Mouse (Mus musculus) monocyte, adult 5-6 weeks (primary cell): ENCODE results near the gene Dab1. TPM values are rescaled to one million over a fixed set of nuclear protein-coding genes. Genes with fewer than 3 reads are reported as not detected.

Experiments used
- ATAC-seq: fragments of 153-309, 156-312 bp; replicated peaks from 2 replicates; pipeline ENCODE4 v1.8.0; 2017; ENCODE audit warnings: mild to moderate bottlenecking; ENCODE audit not compliant: low TSS enrichment, insufficient number of reproducible peaks, severe bottlenecking, poor library complexity, low FRiP score
- total RNA-seq: library from RNA; stranded (forward); fragments of 200-1000, 200-491, 200-594 nt; gene quantifications from 3 replicates; pipeline ENCODE4 v1.2.3, GENCODE M21; 2017

Gene Dab1
- total RNA-seq, 1 experiment from 2014 or later: not detected

DNA sequence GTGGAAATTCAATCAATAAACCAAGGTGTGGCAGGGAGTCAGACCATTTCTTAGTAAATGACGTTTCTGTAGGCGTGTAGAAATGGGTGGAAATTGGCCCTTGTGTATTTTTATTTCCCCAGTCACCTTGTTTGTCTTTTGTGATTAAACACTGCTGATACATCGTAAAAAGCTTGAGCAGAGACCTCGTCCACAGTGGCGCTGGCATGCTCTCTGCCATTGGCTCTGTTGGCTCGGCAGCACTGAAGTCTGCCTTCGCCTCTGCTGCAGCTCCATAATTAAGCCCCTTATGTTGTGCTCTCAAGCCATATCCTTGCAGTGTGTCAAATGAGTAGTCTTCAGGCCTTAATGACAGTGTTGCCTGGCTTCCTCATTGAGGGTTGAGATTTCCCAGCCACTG lies 765.5 kb downstream of the Dab1 start:
- ATAC-seq: no peak

DNA sequence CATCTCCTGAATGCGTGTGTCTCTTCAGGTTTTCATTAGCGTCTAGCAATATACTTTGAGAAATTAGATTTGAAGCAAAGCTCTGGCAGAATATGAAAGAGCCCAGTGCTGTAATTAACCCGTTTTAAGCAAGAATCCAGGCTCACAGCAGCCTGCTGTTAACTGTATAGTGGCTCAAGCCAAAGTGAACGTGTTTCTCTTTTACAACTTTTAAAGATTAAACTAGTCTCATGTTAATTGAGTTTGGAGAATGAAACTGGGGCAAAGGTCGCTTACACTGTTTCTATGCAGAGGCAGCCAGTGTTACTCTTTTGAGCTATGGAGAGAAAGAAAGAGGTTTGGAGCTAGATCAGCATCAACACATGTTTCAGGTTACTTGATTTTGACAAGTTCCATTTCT lies 766.1 kb downstream of the Dab1 start:
- no peak for ATAC-seq

DNA sequence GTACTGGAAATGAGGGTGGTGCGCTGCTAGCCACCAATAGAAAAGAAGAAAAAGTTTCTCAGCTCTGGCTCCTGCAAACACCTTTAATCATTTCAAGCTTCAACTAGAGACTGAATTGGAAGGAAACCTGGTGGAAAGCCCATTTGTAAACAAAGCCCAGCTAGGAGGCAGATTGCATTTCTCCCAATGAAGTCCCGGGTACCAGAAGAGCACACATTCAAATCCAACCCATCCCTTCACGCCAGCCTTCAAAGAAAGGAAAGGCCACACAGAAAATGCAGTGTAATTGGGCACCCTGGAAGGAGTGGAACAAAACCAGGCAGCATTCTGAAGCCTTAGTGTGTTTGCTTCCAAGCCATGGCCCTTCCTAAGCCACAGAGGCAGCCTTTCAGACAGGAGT lies 776.4 kb downstream of the Dab1 start:
- ATAC-seq: no peak

DNA sequence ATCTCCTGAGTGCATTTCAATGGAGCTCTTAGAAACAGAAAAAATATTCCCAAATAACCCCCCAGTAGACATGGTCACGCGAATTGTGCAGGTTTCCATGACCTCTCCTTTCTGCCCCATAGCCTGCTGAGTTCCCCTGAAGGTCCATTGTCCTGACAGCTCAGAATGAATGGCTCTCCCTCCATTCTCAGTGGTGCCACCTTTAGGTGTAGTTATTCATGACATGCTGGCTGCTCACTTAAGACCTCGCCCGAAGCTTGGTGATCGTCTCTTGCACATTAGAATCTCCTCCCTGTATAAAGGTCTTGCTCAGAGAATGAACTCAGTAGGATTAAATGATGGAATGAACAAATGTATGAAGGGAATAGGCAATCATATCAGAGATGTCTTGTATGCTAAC lies 776.9 kb downstream of the Dab1 start:
- ATAC-seq: no peak

DNA sequence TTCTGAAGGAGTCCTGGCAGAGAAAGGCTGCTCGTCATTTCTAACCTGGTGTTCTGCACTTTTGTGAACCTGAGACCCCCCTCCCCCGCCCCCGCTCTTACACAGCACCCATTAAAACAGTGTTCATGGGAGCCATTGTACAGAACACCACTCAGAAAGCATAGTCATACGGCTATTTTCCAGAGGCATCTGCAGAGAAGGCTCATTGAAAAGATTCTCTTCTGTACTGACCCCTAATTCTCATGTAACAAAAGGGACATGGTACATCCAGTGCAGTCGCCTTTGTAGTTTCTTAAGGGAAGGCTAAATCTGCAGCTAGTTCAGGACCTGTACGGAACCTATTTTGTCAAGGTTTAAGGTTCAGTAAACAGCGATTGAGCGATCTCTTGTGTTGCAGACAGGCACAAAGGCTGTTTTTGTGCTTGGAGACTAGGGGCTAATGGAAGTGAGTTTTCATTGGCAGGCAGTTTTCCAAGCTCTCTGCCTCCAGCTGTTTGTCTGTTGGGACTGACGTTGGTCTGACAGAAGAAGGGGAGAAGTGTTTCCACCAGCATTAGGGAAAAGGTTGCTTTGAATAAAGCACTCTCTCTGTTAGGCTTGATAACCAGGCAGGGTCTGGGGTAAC lies 780.1 kb downstream of the Dab1 start:
- ATAC-seq: no peak

DNA sequence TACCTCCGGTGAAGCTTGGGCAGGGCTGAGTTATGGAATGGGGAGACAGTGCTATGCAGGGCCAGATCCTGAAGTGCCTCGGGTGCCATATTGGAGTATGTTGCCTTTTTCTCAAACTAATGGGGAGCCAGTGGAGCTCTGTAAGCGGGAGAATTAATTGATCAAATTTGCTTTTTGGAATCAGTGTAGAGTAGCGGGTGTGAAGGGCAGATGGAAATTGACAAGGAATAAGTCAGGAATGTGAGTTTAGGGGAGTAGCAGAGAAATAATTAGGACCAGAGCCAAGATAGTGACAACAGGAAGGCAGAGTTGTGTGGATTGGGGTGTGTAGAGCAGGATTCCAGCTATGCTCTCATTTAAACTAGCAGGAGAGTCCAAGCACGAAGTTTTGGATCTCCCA lies 784.9 kb downstream of the Dab1 start:
- no peak for ATAC-seq

DNA sequence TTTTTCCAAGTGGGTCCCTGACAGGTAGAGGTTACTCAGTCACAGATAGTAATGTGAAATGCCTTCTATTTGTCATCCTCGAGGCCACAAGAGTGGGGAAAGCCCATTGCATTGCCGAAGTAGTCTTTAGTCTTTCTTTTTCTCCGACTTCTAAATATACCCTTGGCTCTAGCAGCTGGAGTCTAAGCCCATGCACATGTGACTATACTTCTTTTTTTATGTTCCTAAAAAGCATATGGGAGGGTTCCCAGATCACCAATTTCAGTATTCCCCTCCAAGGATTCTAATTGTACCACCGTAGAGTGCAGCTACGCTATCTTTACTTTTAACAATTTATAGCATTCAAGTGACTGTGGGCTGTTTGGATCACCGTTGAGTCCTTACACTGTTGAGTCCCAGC lies 791.8 kb downstream of the Dab1 start:
- ATAC-seq: no peak

DNA sequence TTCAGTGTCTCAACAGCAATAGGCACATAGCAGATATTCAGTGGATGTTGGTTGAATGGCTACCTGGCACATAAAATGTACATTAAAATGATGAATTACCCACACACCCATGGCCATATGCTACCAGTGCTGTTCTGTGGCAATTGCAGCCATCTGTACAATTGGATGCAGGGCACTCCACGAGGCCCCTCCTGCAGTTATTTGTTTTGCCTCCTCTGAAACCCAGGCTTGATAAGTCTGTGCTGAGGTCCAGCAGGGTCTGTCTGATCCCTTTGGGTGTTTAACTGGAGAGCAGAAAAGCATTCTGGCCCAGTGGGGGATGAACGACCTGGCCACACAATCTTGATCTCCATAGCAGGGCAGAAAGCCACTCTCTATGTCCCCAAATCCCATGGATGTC lies 796.3 kb downstream of the Dab1 start:
- ATAC-seq: no peak

DNA sequence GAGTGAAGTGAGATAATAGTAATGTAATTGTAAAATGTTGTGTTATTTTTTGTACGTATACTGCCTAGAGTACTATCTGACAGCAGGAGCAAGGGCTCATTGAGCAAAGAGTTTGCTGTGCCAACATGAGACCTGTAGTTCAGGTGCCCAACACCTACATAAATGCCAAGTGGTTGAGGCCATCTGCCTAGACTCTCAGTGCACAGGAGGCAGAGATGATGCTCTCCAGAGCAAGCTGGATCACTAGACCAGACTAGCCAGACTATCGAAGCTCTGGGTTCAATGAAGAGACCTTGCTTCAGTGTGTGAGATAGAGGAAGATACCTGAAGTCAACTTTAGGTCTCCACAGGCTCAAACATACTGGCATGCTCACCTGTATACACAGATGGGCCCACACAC lies 799.2 kb downstream of the Dab1 start:
- no peak for ATAC-seq

DNA sequence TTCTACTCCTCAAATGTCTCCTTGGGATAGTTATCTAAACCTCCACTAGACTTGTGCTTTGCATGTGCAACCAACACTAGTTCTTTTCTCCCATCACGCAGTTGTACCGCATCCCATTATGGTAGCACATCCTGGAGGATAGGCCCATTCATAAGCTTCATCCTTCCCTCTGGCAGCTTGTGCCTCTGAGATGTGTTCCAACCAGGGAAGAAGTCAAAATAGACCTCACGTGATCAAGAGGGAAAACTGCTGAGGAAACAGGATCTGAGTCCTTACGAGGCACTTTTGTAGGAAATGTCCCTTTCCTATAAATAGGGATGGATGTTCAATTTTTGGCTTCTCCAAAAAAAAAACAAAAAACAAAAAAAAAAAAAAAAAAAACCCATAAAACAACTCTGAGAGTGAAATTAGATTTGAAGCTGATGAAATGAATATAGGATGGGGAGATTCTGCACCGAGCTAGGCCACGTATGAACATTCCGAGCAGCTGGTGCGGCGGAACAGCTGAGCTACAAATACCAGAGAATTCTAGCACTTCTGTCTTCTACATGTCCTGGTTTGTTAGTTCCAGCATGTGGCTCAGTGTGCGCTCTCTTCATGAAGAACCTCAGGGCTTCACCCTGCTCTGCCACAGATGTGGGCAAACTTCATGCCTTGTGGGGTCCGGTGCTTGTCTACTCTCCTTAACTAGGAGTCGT lies 802.0 kb downstream of the Dab1 start:
- no peak for ATAC-seq

DNA sequence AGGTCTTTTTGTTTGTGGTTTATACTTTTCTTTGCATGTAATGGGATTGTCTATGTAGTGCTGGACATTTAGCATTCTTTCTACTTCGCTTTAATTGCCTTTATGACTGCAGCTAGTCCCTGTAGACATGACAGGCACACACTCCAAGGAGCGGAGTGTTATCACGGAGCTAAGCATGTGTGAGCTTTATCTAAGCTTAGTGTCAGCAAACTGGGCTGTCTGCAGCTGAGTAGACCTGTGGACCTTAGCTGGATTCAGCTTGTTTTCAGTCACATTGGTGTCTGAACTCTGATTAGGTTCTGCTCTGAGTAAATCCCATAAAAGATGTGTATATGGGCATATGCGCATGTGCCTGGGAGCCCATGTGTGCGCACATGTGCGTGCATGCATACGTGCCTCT lies 810.0 kb downstream of the Dab1 start:
- no peak for ATAC-seq

DNA sequence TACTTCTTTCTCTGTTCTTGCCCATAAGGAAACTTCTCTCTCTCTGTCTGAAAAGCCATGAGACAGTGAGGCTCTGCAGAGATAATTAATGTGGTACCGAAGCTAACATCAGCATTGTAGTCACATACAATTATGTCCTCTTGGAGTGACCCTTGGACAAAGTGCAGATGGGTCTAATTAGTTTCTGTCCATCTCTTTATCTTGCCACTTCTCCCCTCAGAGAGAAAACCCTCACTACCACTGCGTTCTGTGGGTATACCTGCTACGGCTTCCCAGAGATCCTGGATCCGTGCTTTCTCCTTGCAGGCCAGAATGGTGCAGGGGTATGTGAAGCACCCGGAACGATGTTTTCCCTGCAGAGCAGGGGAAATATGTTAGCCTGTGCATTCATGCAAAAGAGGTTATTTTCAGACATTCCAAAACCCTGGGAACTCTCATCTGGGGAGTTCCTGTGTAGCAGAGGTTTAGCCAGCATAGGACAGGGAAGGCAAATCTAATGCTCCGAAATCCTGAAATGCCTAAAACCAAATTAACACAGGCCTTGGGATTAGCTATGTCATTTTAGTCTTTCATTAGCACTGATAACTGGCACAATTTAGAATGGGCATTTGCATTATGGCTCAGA lies 812.2 kb downstream of the Dab1 start:
- ATAC-seq: no peak

DNA sequence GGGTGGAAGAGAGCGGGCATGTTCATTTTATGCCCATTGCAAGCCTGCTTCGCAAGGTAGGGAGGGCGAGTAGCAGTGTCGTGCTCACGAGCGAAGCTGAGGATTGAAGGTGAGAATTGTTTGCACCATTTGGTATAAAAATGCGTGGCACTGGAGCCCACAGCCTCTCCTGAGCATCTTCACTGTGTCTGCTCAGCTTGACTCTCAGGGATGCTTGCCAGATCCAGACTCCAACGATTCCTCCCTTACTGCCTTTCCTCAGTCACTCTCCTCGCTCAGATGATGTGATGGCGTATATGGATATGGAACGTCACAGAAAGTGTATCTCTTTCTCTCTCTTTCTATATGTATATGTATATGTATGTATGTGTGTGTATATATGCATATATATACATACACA lies 813.0 kb downstream of the Dab1 start:
- no peak for ATAC-seq

DNA sequence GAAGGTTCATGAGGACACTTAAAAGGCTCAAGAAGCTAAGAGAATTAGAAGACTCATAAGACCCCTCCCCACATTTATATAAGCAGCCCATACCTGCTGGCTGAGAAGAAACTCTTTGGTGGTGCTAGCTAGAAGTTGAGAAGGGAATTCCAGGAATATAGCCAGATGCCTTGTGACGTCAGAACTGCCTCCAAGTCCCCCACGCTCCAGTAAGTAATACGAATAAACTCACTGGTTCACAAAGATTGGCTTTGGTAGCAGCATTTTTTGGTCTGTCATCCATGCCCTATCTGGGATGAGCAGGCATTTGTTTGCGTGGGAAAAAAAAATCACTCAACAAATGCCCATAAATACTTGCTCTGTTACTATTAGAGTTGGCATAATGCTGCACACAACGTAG lies 816.6 kb downstream of the Dab1 start:
- ATAC-seq: no peak

DNA sequence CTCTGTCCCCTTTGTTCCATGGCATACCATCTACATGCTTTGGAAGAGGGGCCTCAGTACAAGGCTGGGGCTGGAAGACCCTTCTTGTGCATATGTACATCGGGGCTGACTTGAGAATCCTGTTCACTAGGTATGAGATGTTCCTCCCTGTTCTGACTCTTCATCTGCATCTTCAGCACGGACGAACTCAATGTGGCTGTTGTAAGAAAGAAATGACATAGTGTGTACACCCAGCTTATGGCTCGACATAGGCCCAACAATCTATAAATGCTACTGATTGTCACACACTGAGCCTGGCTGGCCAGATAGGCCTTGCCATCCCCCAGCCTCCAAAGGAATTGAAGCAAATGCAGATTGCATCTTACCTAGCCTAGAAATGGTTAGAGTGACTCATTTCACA lies 817.3 kb downstream of the Dab1 start:
- no peak for ATAC-seq

DNA sequence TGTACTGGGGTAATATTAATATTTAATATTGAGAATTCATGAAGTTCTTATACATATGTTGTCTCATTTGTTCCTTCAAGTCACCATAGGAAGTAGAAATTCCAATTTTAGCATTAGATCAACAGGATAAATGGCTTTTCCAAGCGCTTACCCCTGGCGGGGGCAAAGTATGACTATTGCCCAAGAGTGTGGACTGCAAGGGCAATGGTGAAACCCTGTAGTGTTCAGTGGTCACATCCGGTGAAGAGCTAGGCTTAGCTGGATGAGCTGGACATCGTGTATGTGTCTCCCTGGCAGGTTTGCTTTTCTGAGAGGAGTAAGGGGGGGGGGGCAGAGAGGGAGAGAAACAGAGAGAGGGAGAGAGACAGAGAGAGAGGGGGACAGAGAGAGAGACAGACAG lies 819.6 kb downstream of the Dab1 start:
- no peak for ATAC-seq

DNA sequence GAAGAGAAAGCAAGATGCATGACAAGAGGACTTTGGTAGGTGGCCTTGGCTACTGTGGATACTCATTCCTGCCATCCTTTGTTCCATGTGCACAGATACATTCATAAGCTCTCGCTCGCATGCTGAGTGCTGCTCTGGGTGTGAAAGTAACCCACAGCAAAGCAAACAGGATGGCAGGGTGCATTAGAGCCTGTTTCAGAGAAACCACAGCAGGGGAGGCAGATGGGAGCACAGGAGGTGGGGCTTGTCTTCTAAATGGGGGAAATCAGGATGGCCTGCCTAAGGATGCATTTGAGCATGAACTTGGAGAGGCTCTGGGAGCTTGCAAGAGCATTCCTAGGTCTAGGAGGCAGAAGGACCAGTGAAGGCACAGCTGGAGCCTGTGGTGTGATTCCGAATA lies 820.5 kb downstream of the Dab1 start:
- ATAC-seq: no peak

DNA sequence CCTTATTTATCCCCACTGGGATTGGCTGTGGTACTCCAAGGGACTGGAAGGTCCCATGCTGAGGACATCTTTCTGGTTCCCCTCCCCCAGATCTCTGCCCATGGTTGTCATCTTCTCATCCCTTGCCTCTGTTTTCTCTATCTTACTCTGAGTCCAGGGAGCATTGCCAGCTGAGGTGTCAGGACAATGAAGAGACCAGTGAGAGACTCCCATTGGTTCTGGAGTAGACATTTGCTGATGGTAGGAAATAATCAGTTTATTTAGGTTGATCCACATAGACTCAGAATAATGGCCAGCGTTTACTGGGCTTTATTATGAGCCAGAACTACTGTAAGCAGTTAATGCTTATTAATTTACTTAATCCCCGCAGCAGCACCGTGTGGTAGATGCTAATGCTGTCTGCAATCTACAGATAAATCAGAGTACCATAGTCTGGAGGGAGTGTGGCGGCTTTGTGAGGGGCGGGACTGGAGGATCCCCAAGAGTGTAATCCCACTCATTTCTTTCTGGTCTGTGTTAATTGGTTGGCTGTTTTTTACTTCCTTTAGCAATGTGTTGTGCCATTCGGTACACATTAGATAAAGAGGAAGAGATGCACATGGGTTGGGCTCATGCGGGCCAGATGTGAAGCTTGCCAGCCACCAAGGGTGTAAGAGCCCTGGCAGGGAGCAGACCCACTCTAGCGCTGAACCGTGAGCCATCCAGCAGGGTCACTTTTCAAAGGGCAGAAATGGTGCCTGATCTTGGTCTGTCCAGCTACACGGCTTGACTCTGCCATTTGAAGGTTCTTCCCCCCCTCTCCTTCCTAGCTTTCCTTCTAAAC lies 824.0 kb downstream of the Dab1 start:
- ATAC-seq: no peak

DNA sequence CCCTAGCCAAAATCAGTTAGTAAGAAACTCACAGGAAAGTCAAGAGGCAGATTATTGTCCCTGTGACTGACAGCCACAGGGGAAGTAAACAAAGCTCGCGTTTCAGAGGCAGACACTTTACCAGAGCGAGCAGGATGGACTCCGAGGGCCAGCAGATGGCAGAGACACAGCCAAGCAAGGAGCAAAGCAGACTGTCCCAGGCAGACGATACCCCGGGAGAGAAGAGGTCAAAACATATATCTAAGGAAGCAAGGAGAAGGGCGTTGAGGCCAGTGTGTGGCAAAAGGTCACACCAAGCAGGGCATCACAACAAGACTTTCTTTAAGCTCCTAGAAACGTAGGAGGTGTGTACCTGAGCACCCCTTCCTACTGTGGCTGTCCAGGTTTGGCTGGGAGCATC lies 824.6 kb downstream of the Dab1 start:
- no peak for ATAC-seq

DNA sequence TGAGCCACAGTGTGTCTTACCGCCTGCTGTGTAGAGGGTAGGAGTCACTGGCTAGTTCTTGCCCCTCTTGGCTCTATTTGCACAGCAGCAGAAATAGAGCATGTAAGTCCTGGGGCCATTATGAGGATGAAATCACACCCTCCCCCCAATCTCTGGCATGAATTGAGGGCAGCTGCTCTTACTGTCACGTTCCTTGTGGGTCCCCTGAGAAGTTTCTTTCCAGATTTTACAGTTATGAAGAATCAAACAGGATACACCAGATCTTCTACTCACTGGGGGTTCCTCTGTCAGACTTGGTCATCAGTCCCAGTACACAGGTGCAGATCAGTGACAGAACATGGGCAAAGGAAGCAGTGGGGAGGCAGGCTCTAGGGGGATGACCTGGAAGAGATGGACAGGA lies 825.8 kb downstream of the Dab1 start:
- ATAC-seq: no peak
